Mouse (Mus musculus): ENCODE data around the gene Thsd7b.
A peak's percentile ranks its signal among the peaks of the same experiment; 100 is the strongest.

The Thsd7b gene

GRCm38 (mm10) chr1:129272982-129273937 is at the start of gene Thsd7b:
Gene Thsd7b (plus strand): TSS chr1:129273302.
- DNase-seq (ENCODE audit: low spot score in 2 of 2), result peak in 1 of 2 experiments; percentile 42

- peak in 1 of 2 experiments; percentile 44 for DNase-seq (ENCODE audit: low spot score in 2 of 2)
Measured at GRCm38 (mm10) chr1:129244292-129244691, 28.8 kb upstream of the Thsd7b start.

- DNase-seq (ENCODE audit: low spot score in 2 of 2), result no peak
Measured at GRCm38 (mm10) chr1:129250704-129251443, 22.2 kb upstream of the Thsd7b start.

GRCm38 (mm10) chr1:129266684-129267083 is 6.4 kb upstream of the Thsd7b start:
- no peak for DNase-seq (ENCODE audit: low spot score in 2 of 2)

- no peak for DNase-seq (ENCODE audit: low spot score in 2 of 2)
Measured at GRCm38 (mm10) chr1:129304173-129304572, 31.1 kb downstream of the Thsd7b start.

GRCm38 (mm10) chr1:129324388-129324787 is 51.3 kb downstream of the Thsd7b start:
- DNase-seq (ENCODE audit: low spot score in 2 of 2), result peak in 1 of 2 experiments; percentile 8

GRCm38 (mm10) chr1:129324798-129325197 is 51.7 kb downstream of the Thsd7b start:
- no peak for DNase-seq (ENCODE audit: low spot score in 2 of 2)

- DNase-seq (ENCODE audit: low spot score in 2 of 2), result no peak
Measured at GRCm38 (mm10) chr1:129356631-129357030, 83.5 kb downstream of the Thsd7b start.

- DNase-seq (ENCODE audit: low spot score in 2 of 2), result no peak
Measured at GRCm38 (mm10) chr1:129357378-129357777, 84.3 kb downstream of the Thsd7b start.

- no peak for DNase-seq (ENCODE audit: low spot score in 2 of 2)
Measured at GRCm38 (mm10) chr1:129363368-129363767, 90.3 kb downstream of the Thsd7b start.

- no peak for DNase-seq (ENCODE audit: low spot score in 2 of 2)
Measured at GRCm38 (mm10) chr1:129364828-129365227, 91.7 kb downstream of the Thsd7b start.

GRCm38 (mm10) chr1:129365590-129365989 is 92.5 kb downstream of the Thsd7b start:
- no peak for DNase-seq (ENCODE audit: low spot score in 2 of 2)

GRCm38 (mm10) chr1:129386479-129386878 is 113.4 kb downstream of the Thsd7b start:
- DNase-seq (ENCODE audit: low spot score in 2 of 2), result no peak

- no peak for DNase-seq (ENCODE audit: low spot score in 2 of 2)
Measured at GRCm38 (mm10) chr1:129411584-129411983, 138.5 kb downstream of the Thsd7b start.

GRCm38 (mm10) chr1:129421581-129421980 is 148.5 kb downstream of the Thsd7b start:
- DNase-seq (ENCODE audit: low spot score in 2 of 2), result peak; percentile 22 to 34

GRCm38 (mm10) chr1:129464414-129464813 is 191.3 kb downstream of the Thsd7b start:
- DNase-seq (ENCODE audit: low spot score in 2 of 2), result no peak

- DNase-seq (ENCODE audit: low spot score in 2 of 2), result no peak
Measured at GRCm38 (mm10) chr1:129473504-129473903, 200.4 kb downstream of the Thsd7b start.

GRCm38 (mm10) chr1:129484266-129485031 is 211.3 kb downstream of the Thsd7b start:
- peak in 1 of 2 experiments; percentile 6 for DNase-seq (ENCODE audit: low spot score in 2 of 2)

GRCm38 (mm10) chr1:129491136-129491535 is 218.0 kb downstream of the Thsd7b start:
- no peak for DNase-seq (ENCODE audit: low spot score in 2 of 2)

GRCm38 (mm10) chr1:129493929-129494328 is 220.8 kb downstream of the Thsd7b start:
- no peak for DNase-seq (ENCODE audit: low spot score in 2 of 2)

- DNase-seq (ENCODE audit: low spot score in 2 of 2), result no peak
Measured at GRCm38 (mm10) chr1:129501707-129502106, 228.6 kb downstream of the Thsd7b start.

- no peak for DNase-seq (ENCODE audit: low spot score in 2 of 2)
Measured at GRCm38 (mm10) chr1:129516379-129516778, 243.3 kb downstream of the Thsd7b start.
